Mouse (Mus musculus): ENCODE data around the gene Aoc2. TPM values are rescaled to one million over a fixed set of nuclear protein-coding genes. Genes with fewer than 3 reads are reported as not detected.
"Not testable (repeated sequence)": the region's sequence is repeated elsewhere in the genome, so short reads cannot be mapped to it uniquely, and the experiment has no call there.

Gene Aoc2
- total and polyA plus RNA-seq, 3 experiments, result 4.9 to 7.7 (median 5.5) TPM

DNA sequence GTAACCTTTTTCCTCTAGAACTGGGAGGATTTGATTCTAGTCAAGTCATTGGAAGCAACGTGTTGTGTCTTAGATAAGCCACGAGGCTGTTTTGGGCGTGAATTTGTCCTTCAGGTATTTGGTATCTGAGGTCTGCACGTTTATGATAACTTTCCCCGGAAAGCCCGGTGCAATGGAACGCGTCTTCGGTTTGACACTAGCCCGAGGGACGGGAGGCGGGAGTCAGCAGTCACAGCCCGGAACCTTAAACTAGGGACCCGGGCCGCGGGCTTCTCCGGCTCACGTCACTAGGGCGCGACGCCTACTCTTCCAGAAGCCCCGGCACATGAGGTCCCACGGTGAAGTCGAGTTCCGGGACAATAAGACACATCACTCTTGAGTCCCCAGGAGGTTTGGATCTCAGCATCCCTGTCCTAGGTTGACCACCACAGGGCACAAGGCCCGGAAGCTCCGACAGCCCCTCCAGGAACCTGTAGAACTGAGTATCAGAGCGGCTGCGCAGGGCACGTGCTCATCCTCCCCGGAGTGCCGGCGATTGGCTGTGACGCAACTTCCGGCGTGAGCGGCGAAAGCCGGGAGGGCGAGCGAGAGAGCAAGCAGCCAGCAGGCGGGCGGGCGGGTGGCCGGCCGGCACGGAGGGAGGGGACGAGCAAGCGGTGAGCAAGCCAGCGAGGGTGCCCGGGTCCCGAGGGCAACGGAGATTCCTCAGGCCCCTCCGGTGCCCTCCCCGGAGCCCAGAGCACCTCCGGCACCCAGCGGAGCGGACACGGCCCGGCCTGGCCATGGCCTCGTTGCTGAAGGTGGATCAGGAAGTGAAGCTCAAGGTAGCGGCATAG is 9.0 kb upstream of the Aoc2 start, which contains the start of gene Psme3:
TSS of gene Psme3 (plus strand) at position 549 of the 836 bp plus-strand sequence.
- peak; percentile 96 for DNase-seq

DNA sequence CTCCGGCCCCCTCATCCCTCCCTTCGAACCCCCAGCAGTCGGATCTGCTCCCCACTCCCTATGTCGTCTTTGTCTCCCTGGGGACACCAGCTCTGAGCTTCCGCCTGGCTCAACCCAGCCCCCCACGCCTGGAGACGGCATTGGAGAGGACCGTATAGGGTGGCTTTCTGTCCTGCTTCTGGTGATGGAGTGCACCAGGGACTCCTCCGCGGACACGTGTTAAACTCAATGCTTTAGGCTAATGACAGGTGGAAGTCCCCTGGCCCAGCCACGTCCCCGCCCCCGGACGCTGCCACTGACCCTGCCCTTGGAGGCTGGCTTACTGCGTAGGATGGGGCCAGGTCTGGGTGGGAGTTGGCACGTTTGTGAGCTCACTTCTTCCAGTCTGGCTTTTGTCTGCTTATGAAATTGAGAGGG is 8.4 kb upstream of the Aoc2 start:
- DNase-seq, result no peak

DNA sequence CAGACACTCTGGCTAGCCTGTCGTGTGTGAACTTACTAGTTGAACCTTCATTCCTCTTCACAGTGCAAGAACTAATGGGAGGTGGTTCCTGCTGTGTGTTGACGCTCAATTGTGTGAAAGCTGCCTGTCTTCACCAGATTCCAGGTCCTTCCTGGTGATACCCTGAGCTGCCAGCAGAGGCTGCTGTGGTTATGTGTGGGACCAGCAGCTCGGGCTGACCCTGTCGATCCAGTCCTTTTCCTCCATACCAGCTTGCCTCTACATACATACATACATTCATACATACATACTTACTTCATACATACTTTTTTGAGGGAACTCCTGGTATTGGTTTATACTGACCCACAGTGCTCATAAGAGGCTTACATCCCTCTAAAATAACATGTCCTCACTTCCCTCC is 1.3 kb upstream of the Aoc2 start:
- DNase-seq, result peak; percentile 79

DNA sequence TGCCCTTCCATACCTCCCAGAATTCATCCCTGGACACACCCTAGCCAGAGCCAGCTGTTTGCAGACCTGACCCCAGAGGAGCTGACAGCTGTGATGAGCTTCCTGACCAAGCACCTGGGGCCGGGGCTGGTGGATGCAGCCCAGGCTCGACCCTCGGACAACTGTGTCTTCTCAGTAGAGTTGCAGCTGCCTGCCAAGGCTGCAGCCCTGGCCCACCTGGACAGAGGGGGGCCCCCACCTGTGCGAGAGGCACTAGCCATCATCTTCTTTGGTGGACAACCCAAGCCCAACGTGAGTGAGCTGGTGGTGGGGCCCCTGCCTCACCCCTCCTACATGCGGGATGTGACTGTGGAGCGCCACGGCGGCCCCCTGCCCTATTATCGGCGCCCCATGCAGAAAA is 338 bp downstream of the Aoc2 start:
- DNase-seq, result not testable (repeated sequence)

DNA sequence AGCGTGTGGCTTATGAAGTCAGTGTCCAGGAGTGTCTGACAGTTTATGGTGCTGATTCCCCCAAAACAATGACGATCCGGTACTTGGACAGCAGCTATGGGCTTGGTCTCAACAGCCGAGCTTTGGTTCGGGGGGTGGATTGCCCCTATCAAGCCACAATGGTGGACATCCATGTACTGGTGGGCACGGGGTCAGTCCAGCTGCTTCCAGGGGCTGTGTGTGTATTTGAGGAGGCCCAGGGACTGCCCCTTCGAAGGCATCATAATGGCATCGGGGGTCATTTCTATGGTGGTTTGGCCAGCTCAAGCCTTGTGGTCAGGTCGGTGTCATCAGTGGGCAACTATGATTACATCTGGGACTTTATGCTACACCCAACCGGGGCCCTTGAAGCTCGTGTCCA is 1.3 kb downstream of the Aoc2 start:
- no peak for DNase-seq

DNA sequence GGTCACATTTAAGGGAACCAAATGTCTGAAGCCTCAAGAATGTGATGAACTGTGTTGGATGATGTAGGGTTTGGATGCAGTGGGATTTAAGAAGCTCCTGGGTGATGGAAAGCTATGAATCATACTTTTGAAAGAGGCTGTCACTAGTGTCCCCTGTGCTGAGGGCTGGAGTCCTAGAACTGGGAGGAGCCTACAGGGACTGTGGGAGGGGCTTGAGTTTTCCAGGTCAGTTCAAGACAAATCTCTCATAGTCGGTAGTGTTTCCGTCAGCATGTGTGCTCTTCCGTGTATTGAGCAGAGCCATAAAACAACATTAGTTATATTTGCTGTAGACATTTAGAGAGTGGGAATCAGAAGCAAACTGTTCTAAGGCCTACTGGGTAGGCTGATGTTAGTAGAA is 2.4 kb downstream of the Aoc2 start:
- DNase-seq, result no peak

DNA sequence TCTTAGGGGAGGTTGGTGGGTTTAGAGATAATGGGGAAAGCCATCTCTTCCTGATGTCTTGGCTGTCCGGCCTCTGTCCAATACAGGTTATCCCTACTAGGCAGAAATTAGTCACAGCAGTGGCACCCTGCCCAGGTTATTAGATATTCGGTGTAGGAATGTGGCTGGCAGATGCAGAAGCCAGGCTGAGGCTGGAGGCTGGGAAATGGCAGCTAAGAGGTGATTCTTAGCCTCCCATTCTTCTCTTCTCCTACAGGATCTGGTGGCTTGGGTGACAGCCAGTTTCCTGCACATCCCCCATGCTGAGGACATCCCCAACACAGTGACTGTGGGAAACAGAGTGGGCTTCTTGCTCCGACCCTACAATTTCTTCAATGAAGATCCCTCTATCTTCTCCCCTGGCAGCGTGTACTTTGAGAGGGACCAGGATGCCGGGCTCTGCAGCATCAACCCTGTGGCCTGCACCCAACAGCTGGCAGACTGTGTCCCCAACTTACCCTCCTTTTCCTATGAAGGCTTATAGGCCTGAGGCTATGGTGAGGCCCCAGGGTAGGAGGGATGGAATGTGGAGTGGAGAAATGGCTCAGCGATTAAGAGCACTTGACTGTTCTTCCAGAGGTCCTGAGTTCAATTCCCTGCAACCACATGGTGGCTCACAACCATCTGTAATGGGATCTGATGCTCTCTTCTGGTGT is 4.2 kb downstream of the Aoc2 start:
- DNase-seq, result peak; percentile 71

DNA sequence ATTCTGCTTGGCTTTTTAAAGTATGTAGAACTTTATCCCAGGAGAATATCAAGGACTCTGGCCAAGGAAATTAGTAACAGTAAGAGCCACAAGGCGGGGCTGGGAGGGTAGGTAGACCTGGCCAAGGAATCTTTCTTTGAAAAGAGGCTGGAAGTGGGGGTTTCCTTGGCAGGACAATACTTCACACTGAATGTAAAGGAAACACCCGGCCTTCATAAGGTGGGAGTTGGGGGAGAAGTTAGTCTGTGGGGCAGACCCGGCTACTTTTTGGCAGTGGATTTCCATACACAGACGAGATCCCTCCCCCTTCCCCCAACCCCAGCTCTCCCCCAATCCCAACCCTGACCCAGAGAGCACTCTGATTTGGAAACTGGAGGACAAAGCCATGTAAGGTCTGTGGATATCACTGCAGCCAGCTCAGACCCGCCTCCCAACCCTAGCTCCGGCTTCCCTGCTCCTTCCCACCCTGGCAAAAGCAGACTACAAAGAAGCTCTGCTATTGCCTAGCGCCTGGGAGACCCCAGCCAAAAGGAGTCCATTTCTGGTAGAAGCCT is 5.6 kb downstream of the Aoc2 start, which contains the start of gene Aoc3:
TSS of gene Aoc3 (plus strand) at position 235 of the 554 bp plus-strand sequence.
- DNase-seq, result peak; percentile 45

DNA sequence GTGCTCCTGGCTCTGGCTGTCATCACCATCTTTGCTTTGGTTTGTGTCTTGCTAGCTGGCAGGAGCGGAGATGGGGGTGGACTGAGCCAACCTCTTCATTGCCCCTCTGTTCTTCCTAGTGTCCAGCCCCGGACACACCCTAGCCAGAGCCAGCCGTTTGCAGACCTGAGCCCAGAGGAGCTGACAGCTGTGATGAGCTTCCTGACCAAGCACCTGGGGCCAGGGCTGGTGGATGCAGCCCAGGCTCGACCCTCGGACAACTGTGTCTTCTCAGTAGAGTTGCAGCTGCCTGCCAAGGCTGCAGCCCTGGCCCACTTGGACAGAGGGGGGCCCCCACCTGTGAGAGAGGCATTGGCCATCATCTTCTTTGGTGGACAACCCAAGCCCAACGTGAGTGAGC is 6.1 kb downstream of the Aoc2 start:
- DNase-seq, result not testable (repeated sequence)

DNA sequence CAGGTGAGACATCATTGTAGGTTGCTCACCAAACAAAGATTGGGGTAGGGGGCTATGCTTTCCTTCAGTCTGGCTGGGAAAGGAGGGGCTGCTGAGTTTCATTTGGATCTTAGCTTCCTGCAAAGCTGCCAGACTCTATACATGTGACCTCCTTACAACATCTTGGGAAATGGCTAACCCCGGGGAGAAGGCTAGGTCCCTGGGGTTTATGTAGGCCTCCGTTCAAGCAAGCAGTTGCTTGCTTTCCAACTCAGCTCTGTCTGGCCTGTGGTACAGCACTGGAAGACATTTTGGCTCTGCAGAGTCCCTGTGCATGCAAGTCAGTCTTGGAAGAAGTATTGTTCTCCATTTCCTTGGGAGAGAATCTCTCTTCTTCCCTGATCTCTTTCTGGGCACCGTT is 7.7 kb downstream of the Aoc2 start:
- no peak for DNase-seq

DNA sequence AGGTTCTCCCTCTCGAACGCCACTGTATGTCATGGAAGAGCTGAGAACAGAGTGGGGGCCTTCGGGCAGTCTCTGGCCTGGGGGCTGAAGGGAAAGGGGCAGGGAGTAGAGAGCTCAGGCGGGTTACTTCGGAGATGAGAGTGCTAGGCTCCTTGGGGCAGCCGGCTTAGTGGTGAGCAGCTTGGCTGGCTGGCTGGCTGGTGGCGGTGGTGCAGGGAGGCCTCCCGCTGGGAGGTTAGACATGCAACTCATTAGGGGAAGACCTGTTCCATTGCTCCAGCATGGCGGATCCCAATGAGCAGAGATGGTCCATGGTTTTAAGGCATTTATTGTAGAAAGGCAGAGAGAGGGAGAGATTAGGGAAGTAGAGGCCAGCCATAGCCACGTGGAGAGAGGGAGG is 9.2 kb downstream of the Aoc2 start:
- DNase-seq, result no peak

DNA sequence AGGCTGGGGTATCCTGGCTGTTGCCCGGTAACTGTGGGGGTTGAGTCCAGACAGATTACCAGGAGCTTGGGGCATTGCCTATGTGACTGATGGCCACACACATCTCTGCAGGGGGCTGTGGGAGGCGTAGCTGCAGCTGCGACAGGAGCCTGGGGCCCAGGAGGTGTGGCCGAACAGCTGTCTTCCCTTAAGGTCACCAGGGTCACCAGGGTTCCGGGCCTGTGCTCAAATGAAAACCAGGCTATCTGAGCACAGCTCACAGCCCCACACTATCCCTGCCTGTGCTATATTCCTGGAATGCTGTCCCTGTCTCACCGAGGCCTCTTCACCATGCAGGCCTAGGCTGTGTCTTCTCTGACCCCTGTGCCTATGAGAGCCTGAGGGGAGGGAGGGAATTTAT is 9.7 kb downstream of the Aoc2 start:
- no peak for DNase-seq

DNA sequence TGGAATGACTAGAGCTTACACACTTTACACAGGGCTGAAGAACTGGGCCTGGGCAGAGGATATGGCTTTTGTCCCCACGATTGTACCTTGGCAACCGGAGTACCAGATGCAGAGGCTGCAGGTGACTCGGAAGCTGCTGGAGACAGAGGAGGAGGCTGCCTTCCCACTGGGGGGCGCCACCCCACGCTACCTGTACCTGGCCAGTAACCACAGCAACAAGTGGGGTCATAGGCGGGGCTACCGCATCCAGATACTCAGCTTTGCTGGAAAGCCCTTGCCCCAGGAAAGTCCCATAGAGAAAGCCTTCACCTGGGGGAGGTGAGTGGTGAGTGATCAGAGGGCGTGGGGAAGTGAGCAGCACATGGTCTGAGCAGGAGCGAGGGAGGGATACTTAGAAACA is 10.8 kb downstream of the Aoc2 start:
- no peak for DNase-seq

DNA sequence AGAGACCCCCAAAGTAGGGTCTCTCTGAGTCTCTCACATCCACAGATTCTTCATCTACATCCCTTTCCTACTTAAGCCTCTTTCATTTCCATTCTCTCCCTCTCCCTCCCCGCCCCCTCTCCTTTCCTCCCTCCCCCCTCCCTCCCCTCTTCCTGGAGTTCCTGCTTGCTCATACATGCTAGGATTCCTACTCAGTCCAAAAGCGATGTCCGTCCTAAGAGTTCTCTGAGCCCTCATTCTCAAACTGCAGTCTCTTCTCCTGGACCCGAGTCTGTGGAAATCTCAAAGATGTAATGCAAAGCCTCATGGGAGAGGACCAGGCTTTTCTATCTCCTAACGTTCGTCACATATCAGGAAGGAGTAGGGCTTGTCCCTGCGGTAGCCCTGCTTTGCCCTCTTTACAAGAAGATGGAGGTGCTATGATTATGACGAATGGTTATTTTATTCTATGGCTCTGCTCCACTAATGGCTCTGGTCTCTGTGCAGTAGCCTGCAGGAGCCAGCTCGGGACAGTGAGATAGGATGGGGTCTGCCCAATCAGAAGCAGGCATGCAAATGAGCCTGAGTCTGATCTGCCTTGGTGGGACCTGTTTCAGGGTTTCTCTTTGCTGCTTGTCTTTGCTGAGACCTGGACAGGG is 13.4 kb downstream of the Aoc2 start:
- DNase-seq, result peak; percentile 16

DNA sequence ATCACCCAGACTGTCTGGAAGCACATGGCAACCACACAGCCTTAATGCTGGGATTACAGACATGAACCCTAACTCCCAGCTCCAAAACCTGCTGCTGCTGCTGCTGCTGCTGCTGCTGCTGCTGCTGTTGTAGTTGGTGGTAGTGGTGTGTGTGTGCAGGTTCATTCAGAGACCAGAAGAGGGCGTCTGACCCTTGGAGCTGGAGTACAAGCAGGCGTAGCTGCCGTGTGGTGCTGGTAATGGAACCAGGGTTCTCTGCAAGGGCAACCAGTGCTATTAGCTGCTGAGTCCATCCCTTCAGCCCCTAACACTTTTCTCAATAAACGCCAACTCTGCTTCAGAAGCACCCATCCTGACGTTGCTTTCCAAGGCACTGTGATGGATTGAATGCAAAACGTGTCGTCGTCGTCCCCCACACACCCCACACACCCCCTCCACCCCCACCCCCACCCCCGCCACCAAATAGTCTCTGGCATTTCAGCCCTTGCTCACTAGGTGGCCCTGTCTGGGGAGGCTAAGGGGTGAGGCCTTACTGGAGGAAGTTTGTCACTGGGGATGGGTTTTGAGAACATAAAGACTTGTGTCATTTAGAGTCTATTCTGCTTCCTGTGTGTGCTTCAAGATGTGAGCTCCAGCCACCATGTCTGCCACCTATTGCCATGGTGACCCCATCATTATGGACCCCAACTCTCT is 22.4 kb downstream of the Aoc2 start:
- DNase-seq, result no peak

DNA sequence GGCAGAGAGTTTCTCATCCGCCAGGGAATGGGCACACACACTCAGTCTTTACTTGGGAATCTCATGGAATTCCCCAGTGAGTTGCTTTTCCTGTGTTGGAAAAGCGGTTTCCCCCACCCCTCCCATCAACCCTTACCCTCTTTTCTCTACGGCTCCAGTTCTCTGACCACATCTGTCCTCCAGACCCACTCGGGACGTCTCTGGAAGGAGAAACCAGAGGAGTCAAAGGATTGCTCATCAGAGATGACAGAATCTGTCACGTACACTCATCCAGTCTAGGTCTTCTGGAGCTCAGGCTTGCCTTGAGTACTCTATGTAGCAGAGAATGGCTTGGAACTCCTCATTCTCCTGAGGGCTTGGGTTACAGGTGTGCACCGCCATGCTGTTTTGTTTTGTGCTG is 23.9 kb downstream of the Aoc2 start:
- no peak for DNase-seq

DNA sequence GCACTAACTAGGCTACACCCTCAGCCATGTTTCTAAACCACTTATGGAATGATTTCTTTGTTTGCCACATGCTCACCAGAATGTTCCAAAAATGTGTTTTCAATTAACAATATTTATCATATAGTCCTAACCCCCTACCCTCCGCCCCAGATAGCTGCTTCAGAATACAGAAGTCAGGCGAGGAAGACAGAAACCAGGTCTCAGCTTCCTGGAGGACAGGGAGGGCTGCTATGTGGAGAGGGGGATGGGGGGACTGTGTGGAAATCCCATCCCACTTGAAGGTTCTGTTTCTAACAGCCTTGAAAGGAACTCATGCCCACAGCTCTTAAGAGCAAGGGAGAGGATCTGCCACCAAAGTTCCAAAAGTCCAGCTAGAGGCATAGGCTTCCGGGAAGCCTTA is 24.4 kb downstream of the Aoc2 start:
- no peak for DNase-seq

DNA sequence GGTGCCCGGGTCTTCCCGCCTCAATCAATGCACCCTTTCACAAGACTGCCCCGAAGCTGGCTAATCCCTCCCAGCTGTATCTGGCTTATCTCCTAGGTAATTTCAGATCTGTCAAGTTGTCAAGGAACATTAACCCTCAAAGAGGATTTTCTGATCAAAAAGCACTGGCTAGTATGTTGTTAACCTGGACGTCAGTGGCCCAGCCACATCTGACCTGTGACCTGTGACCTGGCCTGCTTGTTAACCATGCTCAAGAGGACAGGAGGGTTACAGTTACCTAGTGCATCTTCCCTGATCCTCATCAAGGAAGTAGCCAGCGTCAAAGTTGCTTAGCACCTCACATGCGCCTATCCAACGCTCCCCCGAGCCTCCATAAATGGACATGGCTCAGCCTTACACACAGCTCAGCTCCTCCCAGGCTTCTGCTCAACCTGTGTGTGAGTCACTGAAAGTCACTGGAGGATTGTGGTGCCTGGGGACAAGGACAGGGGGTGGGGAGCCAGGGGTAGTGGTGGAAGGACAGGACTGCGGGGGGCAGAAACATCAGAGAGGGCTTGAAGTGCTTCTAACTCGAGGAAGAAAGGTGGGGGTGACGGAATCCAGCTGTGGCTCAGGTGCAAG is 26.3 kb downstream of the Aoc2 start:
- DNase-seq, result peak; percentile 69

DNA sequence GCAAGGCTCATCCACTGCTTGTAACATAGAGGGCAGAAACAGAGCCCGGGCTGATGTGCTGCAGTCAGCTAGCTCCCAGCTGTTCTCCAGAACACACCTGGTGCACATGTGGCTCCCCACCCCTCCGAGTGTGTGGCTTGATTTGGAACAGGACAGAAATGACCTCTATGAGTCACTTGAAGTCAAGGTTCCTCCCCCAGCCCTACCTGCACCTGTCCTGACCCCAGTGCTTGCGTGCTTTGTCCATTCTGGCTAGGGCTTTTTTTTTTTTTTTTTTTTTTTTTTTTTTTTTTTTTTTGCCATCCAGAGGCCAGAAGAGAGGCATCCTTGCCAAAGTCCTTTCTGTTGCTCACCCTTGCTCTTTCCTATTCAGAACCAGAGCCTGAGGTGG is 26.9 kb downstream of the Aoc2 start:
- no peak for DNase-seq

DNA sequence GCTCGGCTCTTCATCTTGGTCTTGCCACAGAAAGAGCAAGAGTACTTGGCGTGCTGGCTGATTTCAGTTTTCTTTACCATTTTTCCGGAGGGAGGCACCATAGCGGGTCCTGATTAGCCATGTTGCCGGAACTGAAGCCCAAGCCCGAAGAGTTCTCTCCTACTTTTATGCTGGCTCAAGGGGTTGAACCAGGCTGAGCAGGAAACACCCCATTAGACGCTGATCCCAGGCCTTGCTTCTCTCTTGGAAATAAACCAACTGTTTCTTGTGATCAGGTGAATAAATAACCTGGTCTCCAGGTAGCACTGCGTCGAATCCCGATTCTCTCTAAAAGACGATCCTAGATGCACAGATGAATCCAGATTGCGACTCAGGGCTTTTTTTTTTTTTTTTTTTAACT is 28.6 kb downstream of the Aoc2 start:
- DNase-seq, result no peak

DNA sequence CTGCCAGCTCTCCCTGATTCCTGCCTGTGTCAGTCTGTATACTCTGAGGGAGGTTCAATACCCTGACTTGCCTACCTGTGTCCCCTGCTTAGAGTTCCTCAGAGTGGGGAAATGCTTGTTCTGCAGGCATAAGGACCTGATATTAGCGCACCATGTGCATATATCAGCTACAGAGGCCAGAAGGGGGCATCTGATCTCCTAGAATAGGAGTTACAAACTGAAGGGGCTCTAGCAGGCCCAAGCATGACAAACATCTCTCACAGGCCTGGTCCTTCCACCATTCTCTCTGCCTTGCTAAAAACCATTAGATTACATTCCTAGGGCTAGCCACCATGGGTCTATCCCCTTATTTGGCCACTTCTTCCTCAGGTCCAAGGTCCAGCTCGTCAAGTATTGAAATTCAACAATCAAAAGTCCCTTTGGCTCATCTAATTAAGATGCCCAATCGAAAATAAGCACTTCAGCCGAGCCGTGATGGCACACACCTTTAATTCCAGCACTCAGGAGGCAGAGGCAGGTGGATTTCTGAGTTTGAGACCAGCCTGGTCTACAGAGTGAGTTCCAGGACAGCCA is 29.7 kb downstream of the Aoc2 start:
- DNase-seq, result no peak
